24 mouse cellular contexts compared by ENCODE assay signal in genomic region chr8:122920890-122921289, GRCm38 (mm10).
DNase-seq lines count a peak whose midpoint lies in the region; ATAC-seq and TF ChIP-seq lines count a peak whose summit lies in the region.
"Had no signal": no experiment of that assay in that cellular context is flagged by ENCODE, and none has a peak within 500 bp of the region (broad histone marks: within the 10 kb centered on the region; RNA-seq: fewer than 3 reads in every experiment).

No protein-coding gene starts in this region.

- no peak for TF ChIP-seq POLR2A in brain, embryonic 14.5 days (IDR thresholded peaks at IDR 0.05; ENCODE audit: borderline replicate concordance, extremely low read depth, insufficient read depth, insufficient read length, poor library complexity, severe bottlenecking)

- DNase-seq in hindbrain, embryonic 10.5 days (ENCODE audit: low spot score): no peak
- DNase-seq in brain, embryonic 14.5 days (ENCODE audit: low read depth): peak; percentile 73
- peak; percentile 58 for DNase-seq in midbrain, postnatal 0 days (ENCODE audit: low spot score)
- no peak for DNase-seq in adrenal gland, postnatal 25 days
- DNase-seq in spleen, postnatal 14 days (ENCODE audit: low spot score in 2 of 2): no peak
- DNase-seq: adrenal gland, adult 8-10 months; cerebellum, adult 2 months; cerebellum, postnatal 25 days; gastrocnemius, postnatal 25 days; heart, adult 2 months; heart, postnatal 14 days; kidney, adult 18-20 months; liver; thymus, adult 18-20 months had no signal

- peak overlapping the region; percentile 50 for H3K27ac ChIP-seq in hindbrain, embryonic 13.5 days
- H3K27ac ChIP-seq in hindbrain, embryonic 10.5 days: no peak overlapping the region
- H3K27ac ChIP-seq in hindbrain, embryonic 16.5 days (ENCODE audit: low read depth, low read length): no peak overlapping the region
- H3K27ac ChIP-seq in midbrain, postnatal 0 days (ENCODE audit: low read depth, low read length): 0 out of 2 replicates have a peak overlapping the region, but pooled peaks have one; percentile 32
- H3K27ac ChIP-seq: embryonic facial prominence, embryonic 12.5 days; heart, adult 2 months; heart, embryonic 13.5 days; kidney, postnatal 0 days; limb, embryonic 10.5 days; liver, embryonic 15.5 days; lung, embryonic 15.5 days; macrophage had no signal

- ATAC-seq in hindbrain, embryonic 13.5 days (ENCODE audit: low FRiP score): no peak
- peak; percentile 80 for ATAC-seq in hindbrain, embryonic 16.5 days
- ATAC-seq in midbrain, postnatal 0 days (ENCODE audit: low FRiP score): no peak
- ATAC-seq: activated CD4-positive, CD25-positive, alpha-beta regulatory T cell, adult 4 months had no signal

- no peak overlapping the region for H3K4me3 ChIP-seq in hindbrain, embryonic 13.5 days
- no peak overlapping the region for H3K4me3 ChIP-seq in hindbrain, embryonic 10.5 days
- no peak overlapping the region for H3K4me3 ChIP-seq in hindbrain, embryonic 16.5 days (ENCODE audit: low read length)
- H3K4me3 ChIP-seq in midbrain, postnatal 0 days (ENCODE audit: low read depth, low read length): no peak overlapping the region
- H3K4me3 ChIP-seq: embryonic facial prominence, embryonic 12.5 days; heart, adult 2 months; heart, embryonic 13.5 days; limb, embryonic 10.5 days; liver, embryonic 15.5 days; lung, embryonic 15.5 days had no signal

- 63% methylated on average over 7 of the region's 7 CpGs for WGBS in hindbrain, embryonic 13.5 days
- 84% methylated on average over 7 of the region's 7 CpGs for WGBS in hindbrain, embryonic 10.5 days
- WGBS in hindbrain, embryonic 16.5 days: 58% methylated on average over 7 of the region's 7 CpGs
- 41% methylated on average over 7 of the region's 7 CpGs for WGBS in midbrain, postnatal 0 days

- no peaks in the 10 kb centered on the region for H3K36me3 ChIP-seq in hindbrain, embryonic 13.5 days
- peaks cover 3% of the 10 kb centered on the region for H3K36me3 ChIP-seq in hindbrain, embryonic 10.5 days
- no peaks in the 10 kb centered on the region for H3K36me3 ChIP-seq in hindbrain, embryonic 16.5 days (ENCODE audit: control insufficient read depth, insufficient read depth, low read length)
- H3K36me3 ChIP-seq in midbrain, postnatal 0 days (ENCODE audit: insufficient read depth, low read length): no peaks in the 10 kb centered on the region
- H3K36me3 ChIP-seq: embryonic facial prominence, embryonic 12.5 days; lung, embryonic 15.5 days had no signal

- no peaks in the 10 kb centered on the region for H3K27me3 ChIP-seq in hindbrain, embryonic 13.5 days
- H3K27me3 ChIP-seq in hindbrain, embryonic 10.5 days (ENCODE audit: insufficient read depth, poor library complexity, severe bottlenecking): no peaks in the 10 kb centered on the region
- H3K27me3 ChIP-seq in hindbrain, embryonic 16.5 days (replicated peaks; ENCODE audit: control insufficient read depth, insufficient read depth, low read length): no peaks in the 10 kb centered on the region
- no peaks in the 10 kb centered on the region for H3K27me3 ChIP-seq in midbrain, postnatal 0 days (ENCODE audit: insufficient read depth, low read length)
- H3K27me3 ChIP-seq: embryonic facial prominence, embryonic 12.5 days; heart, embryonic 13.5 days; liver, embryonic 15.5 days; lung, embryonic 15.5 days had no signal

- H3K9ac ChIP-seq in hindbrain, embryonic 13.5 days: no peak overlapping the region; the same call in 1 of the 2 replicates
- no peak overlapping the region for H3K9ac ChIP-seq in hindbrain, embryonic 16.5 days (ENCODE audit: low read depth, low read length)
- no peak overlapping the region for H3K9ac ChIP-seq in midbrain, postnatal 0 days (replicated peaks; ENCODE audit: low read length, poor library complexity, severe bottlenecking)
- H3K9ac ChIP-seq: embryonic facial prominence, embryonic 12.5 days; heart, embryonic 13.5 days; liver, embryonic 15.5 days; lung, embryonic 15.5 days had no signal

- TF ChIP-seq CTCF in brain, embryonic 14.5 days (IDR thresholded peaks at IDR 0.05; ENCODE audit: borderline replicate concordance, extremely low read depth, insufficient read depth, insufficient read length): no peak
- no peak for TF ChIP-seq CTCF in midbrain, postnatal 0 days (IDR thresholded peaks at IDR 0.05)

- no peak overlapping the region for H3K4me2 ChIP-seq in hindbrain, embryonic 13.5 days
- 0 out of 2 replicates have a peak overlapping the region, but pooled peaks have one; percentile 9 for H3K4me2 ChIP-seq in hindbrain, embryonic 16.5 days (ENCODE audit: low read length)
- H3K4me2 ChIP-seq in midbrain, postnatal 0 days (ENCODE audit: low read depth, low read length, poor library complexity, severe bottlenecking): peak overlapping the region; percentile 15; the same call in 1 of the 2 replicates
- H3K4me2 ChIP-seq: embryonic facial prominence, embryonic 12.5 days; heart, embryonic 13.5 days; liver, embryonic 15.5 days; lung, embryonic 15.5 days had no signal

- peaks cover 56% of the 10 kb centered on the region for H3K4me1 ChIP-seq in hindbrain, embryonic 13.5 days (replicated peaks)
- H3K4me1 ChIP-seq in hindbrain, embryonic 10.5 days (replicated peaks): peaks cover 46% of the 10 kb centered on the region
- H3K4me1 ChIP-seq in hindbrain, embryonic 16.5 days (ENCODE audit: control insufficient read depth, insufficient read depth, low read depth, low read length): peaks cover 31% of the 10 kb centered on the region
- peaks cover 19% of the 10 kb centered on the region for H3K4me1 ChIP-seq in midbrain, postnatal 0 days (ENCODE audit: insufficient read depth, low read length)

- no peaks in the 10 kb centered on the region for H3K9me3 ChIP-seq in hindbrain, embryonic 13.5 days
- no peaks in the 10 kb centered on the region for H3K9me3 ChIP-seq in hindbrain, embryonic 10.5 days
- no peaks in the 10 kb centered on the region for H3K9me3 ChIP-seq in hindbrain, embryonic 16.5 days (ENCODE audit: control insufficient read depth, low read length)
- no peaks in the 10 kb centered on the region for H3K9me3 ChIP-seq in midbrain, postnatal 0 days (ENCODE audit: low read length)
- H3K9me3 ChIP-seq: embryonic facial prominence, embryonic 12.5 days; heart, embryonic 13.5 days; limb, embryonic 10.5 days; liver, embryonic 15.5 days; lung, embryonic 15.5 days had no signal

Comparison
In these comparisons a context has a peak if more than half of its experiments do, and no peak if none do; other contexts are left out.
1. H3K27ac ChIP-seq: peak in hindbrain, embryonic 13.5 days (single experiment) and midbrain, postnatal 0 days (single experiment); none in hindbrain, embryonic 10.5 days (single experiment) and hindbrain, embryonic 16.5 days (single experiment).
2. DNase-seq: peak in brain, embryonic 14.5 days (single experiment) and midbrain, postnatal 0 days (single experiment); none in hindbrain, embryonic 10.5 days (single experiment), adrenal gland, postnatal 25 days (single experiment) and spleen, postnatal 14 days (0 of 2).